Mouse (Mus musculus) bone marrow, adult 2 months (tissue): ENCODE measurements at regions not wholly inside any gene's neighbourhood (a gene's known extent, or its start where the extent isn't known, plus 50 kb on each side); places are given as distances from the start of the nearest gene placed in this dataset.

ENCODE experiments used
- CTCF ChIP-seq: fragments of 200-500 bp; IDR thresholded peaks from 2 replicates; pipeline ENCODE4 v1.5.1; 2011; ENCODE audit warnings: low read length, control low read depth; ENCODE audit not compliant: control insufficient read depth, insufficient read depth
- POLR2A ChIP-seq: fragments of 200-500 bp; IDR thresholded peaks from 2 replicates; pipeline ENCODE4 v1.6.1; 2011; ENCODE audit warnings: low read depth, mild to moderate bottlenecking, control low read depth, low read length, borderline replicate concordance; ENCODE audit not compliant: control insufficient read depth

- TF ChIP-seq CTCF (no peak), POLR2A (no peak)
Measured at GRCm38 (mm10) chr12:35656563-35656962, 121.7 kb upstream of the Ahr start.
